Mouse (Mus musculus) lung, postnatal 0 days (tissue): ENCODE measurements around the gene Arhgap31.

ENCODE experiments used
- CTCF ChIP-seq: IDR thresholded peaks from 2 replicates; pipeline ENCODE4 v1.5.1; 2016; ENCODE audit warnings: antibody characterized with exemption, mild to moderate bottlenecking
- EP300 ChIP-seq: IDR thresholded peaks from 2 replicates; pipeline ENCODE4 v1.6.1; 2016; ENCODE audit warnings: antibody characterized with exemption, mild to moderate bottlenecking, control low read depth

- TF ChIP-seq CTCF (no peak), EP300 (peak; percentile 58; the same call in 1 of the 2 replicates)
Observed at GRCm38 (mm10) chr16:38651721-38652231, 61.3 kb downstream of the Arhgap31 start.
